Mouse (Mus musculus) midbrain, embryonic 14.5 days (tissue): ENCODE results near the gene Gnmt. TPM values are rescaled to one million over a fixed set of nuclear protein-coding genes. Genes with fewer than 3 reads are reported as not detected.

Experiments used
- ATAC-seq: fragments of 200-750 bp; cut with Nextera tagmentation; 2 replicates; pipeline ENCODE4 v1.8.0; 2017; ENCODE audit warnings: moderate number of reproducible peaks, moderate library complexity; ENCODE audit not compliant: low FRiP score, low TSS enrichment
- DNase-seq: peaks from one replicate; pipeline ENCODE4 v3.0.0-alpha.2; 2015
- H3K27ac ChIP-seq: fragments of 300-500 bp; sonication (generic); replicated peaks from 2 replicates; pipeline ENCODE4 v1.5.1; 2014; ENCODE audit warnings: mild to moderate bottlenecking, low read depth, low read length, moderate library complexity
- H3K27me3 ChIP-seq: fragments of 300-500 bp; sonication (generic); 2 replicates; pipeline ENCODE4 v1.6.1; 2014; ENCODE audit warnings: low read length, control low read depth, mixed read lengths; ENCODE audit not compliant: control insufficient read depth, insufficient read depth
- H3K36me3 ChIP-seq: fragments of 300-500 bp; sonication (generic); 2 replicates; pipeline ENCODE4 v1.6.1; 2014; ENCODE audit warnings: low read length, control low read depth; ENCODE audit not compliant: control insufficient read depth, insufficient read depth
- H3K4me1 ChIP-seq: fragments of 300-500 bp; sonication (generic); 2 replicates; pipeline ENCODE4 v1.6.1; 2014; ENCODE audit warnings: mild to moderate bottlenecking, antibody characterized with exemption, low read length, control low read depth; ENCODE audit not compliant: control insufficient read depth, insufficient read depth
- H3K4me2 ChIP-seq: fragments of 300-500 bp; sonication (generic); 2 replicates; pipeline ENCODE4 v1.6.1; 2014; ENCODE audit warnings: mild to moderate bottlenecking, low read length, moderate library complexity
- H3K4me3 ChIP-seq: fragments of 300-500 bp; sonication (generic); replicated peaks from 2 replicates; pipeline ENCODE4 v1.5.1; 2014; ENCODE audit warnings: low read depth, low read length
- H3K9ac ChIP-seq: fragments of 300-500 bp; sonication (generic); replicated peaks from 2 replicates; pipeline ENCODE4 v1.6.1; 2014; ENCODE audit warnings: mild to moderate bottlenecking, low read length, moderate library complexity
- H3K9me3 ChIP-seq: fragments of 300-500 bp; sonication (generic); 2 replicates; pipeline ENCODE4 v1.6.1; 2016; ENCODE audit warnings: low read length, control low read depth, mixed read lengths; ENCODE audit not compliant: control insufficient read depth
- WGBS: fragments of 180-500 bp; shearing (Covaris S2); extraction: QIAGEN DNeasy Blood & Tissue Kit; methylation state at CpG from one replicate; pipeline ENCODE4 v1.1.7; 2014; 5-methylcytosine and 5-hydroxymethylcytosine counted together
- polyA plus RNA-seq: library from polyadenylated mRNA; unstranded; fragments of >200 nt; fragmentation: Nextera tagmentation; extraction: Ambion mirVana; gene quantifications from 2 replicates; pipeline ENCODE4 v1.2.1, GENCODE M21; 2014

Gnmt gene
- polyA plus RNA-seq, 1 experiment from 2014 or later: 0.71 TPM

DNA sequence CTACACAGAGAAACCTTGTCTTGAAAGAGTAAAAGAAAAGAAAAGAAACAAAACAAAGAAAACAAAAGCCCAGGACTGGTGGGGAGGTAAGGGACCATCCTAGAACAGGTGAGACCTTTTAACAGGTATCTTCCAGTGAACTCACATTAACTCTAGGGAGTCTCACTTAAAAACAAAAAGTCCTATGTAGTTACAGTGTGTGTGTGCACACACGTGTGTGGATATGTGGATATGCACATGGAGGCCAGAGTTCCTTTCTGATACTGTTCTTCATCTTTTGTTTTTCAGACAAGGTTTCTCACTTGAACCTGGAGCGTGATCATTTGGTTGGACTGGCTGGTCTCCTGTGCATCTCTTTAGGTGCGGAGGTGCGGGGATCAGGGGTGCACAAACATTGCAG, 21.6 kb upstream of the Gnmt start:
- ATAC-seq (no peak), DNase-seq (no peak)
- Histone ChIP-seq H3K9me3 (no peaks in the 10 kb centered on the region), H3K27me3 (no peaks in the 10 kb centered on the region), H3K36me3 (peaks cover 11% of the 10 kb centered on the region; the same call in 1 of the 2 replicates), H3K4me2 (peak overlapping the region; percentile 78), H3K4me3 (no peak overlapping the region), H3K9ac (peak overlapping the region; percentile 64; the same call in 1 of the 2 replicates), H3K4me1 (peaks cover 12% of the 10 kb centered on the region), H3K27ac (no peak overlapping the region)
- 94% methylated on average over 4 of the region's 4 CpGs for WGBS

DNA sequence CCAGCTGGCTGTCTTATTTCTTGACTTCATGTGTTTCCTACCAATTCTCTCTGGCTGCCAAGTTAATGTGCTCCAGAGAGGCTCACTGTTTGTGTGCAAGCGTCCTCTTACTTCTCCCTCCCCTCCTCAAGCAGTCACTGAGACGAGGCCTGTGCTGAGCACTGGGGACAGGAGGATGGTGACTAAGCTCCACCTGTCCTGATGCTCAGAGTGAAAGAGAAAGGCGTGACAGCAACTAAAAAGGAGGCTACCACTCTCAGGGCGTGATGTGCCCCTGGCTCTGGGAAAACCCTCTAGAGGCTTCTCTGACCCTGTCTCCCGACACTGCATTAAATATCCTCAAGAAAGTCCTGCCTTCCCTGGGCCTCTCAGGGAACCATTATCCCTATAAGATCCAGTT, 20.3 kb upstream of the Gnmt start:
- Histone ChIP-seq H3K9me3 (no peaks in the 10 kb centered on the region), H3K27me3 (no peaks in the 10 kb centered on the region), H3K4me3 (no peak overlapping the region), H3K9ac (no peak overlapping the region), H3K27ac (no peak overlapping the region), H3K36me3 (peaks cover 16% of the 10 kb centered on the region; the same call in 1 of the 2 replicates), H3K4me2 (no peak overlapping the region), H3K4me1 (peaks cover 12% of the 10 kb centered on the region)
- no peak for ATAC-seq
- DNase-seq: no peak
- WGBS: 92% methylated on average over 5 of the region's 5 CpGs

DNA sequence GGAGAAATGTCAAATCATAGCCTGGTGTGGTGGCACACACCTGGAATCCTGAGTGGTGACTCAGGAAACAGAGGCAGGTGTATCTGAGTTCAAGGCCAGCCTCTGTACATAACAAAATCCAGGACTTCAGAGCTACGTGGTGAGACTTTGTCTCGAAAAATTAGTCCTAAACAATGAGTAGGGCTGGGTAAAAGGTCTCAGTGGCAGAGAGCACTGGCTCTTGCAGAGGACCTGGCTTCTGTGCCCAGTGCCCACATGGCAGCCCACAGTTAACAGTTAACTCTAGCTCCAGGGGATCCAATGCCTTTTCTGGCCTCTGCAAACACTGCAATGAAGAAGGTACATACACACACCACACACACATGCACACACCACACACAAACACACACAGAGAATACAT, 18.8 kb upstream of the Gnmt start:
- H3K9ac ChIP-seq: no peak overlapping the region
- ATAC-seq: no peak
- no peak overlapping the region for H3K4me3 ChIP-seq
- H3K36me3 ChIP-seq: peaks cover 24% of the 10 kb centered on the region
- H3K9me3 ChIP-seq: no peaks in the 10 kb centered on the region
- WGBS: 92% methylated on average over 2 of the region's 2 CpGs
- H3K27ac ChIP-seq: no peak overlapping the region
- H3K27me3 ChIP-seq: no peaks in the 10 kb centered on the region
- peaks cover 12% of the 10 kb centered on the region for H3K4me1 ChIP-seq
- no peak overlapping the region for H3K4me2 ChIP-seq
- DNase-seq: no peak

DNA sequence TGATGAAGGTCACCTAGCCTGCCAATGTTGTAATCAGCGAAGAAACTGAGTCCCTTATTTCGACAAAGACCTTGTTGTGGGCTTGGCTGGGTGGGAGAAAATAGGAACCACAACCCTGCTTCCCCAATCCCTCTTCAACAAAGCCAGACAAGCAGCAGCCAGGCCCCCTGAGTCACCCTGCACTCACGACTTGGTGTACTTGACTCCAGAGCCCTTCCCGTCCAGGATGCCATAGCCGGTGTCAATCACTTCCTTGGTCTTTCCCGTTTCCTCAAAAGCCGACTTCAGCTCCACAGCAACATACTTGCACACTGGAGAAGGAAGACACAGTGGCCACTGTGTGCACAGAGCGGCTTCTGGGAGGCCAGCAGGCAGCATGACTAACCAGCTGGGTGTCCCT, 18.3 kb upstream of the Gnmt start:
- H3K27me3 ChIP-seq: no peaks in the 10 kb centered on the region

DNA sequence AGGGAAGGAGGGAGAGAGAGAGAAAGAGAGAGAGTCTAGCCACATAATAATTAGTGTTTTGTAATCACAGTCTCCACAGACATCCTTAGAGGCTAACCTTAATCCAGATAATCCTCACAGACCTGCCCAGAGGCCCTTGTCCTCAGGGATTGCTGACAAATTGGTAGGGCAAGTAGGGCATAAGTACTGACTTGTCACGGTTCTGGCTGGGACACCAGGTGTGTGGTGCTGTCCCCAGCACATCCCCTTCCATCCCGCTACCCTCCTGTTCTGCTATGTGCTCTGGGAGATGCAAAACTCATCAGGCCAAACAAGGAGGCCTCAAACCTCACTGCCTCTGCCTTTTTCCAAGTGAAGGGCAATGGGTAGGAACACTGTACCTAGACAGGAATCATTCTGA, 16.5 kb upstream of the Gnmt start:
- 69% methylated on average over 2 of the region's 2 CpGs for WGBS
- Histone ChIP-seq H3K4me1 (no peaks in the 10 kb centered on the region; the same call in 1 of the 2 replicates), H3K36me3 (peaks cover 32% of the 10 kb centered on the region), H3K9ac (no peak overlapping the region), H3K4me3 (no peak overlapping the region), H3K4me2 (no peak overlapping the region), H3K27me3 (no peaks in the 10 kb centered on the region), H3K27ac (no peak overlapping the region), H3K9me3 (no peaks in the 10 kb centered on the region)
- ATAC-seq (no peak), DNase-seq (no peak)

More for the DNA sequence above, 18.3 kb upstream of the Gnmt start:
- no peaks in the 10 kb centered on the region for H3K9me3 ChIP-seq
- no peak overlapping the region for H3K9ac ChIP-seq
- H3K36me3 ChIP-seq: peaks cover 30% of the 10 kb centered on the region
- no peak overlapping the region for H3K4me2 ChIP-seq
- peaks cover 9% of the 10 kb centered on the region for H3K4me1 ChIP-seq
- H3K27ac ChIP-seq: no peak overlapping the region
- ATAC-seq (no peak), DNase-seq (no peak)
- H3K4me3 ChIP-seq: no peak overlapping the region
- 89% methylated on average over 8 of the region's 8 CpGs for WGBS

DNA sequence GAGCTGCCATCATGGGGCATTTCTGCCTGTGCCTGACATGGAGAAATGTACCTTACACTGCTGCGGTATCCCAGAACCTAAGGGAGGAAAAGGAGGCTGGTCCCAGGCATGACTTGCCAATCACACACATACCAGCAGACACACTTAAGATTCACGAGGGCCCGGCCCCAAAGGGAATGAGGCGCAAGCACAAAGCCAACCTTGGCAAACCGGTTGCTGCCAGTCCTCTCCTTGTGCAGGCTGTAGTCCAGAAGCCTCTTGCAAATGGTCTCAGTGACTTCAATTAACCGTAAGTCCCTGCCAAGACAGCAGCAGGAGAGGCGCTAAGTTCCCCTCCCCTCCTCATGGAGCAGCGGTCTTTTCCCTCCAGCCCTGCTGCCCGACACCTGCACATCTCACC, 14.0 kb upstream of the Gnmt start:
- 88% methylated on average over 9 of the region's 9 CpGs for WGBS
- Histone ChIP-seq H3K9me3 (no peaks in the 10 kb centered on the region), H3K9ac (no peak overlapping the region), H3K27ac (no peak overlapping the region), H3K36me3 (peaks cover 32% of the 10 kb centered on the region), H3K4me2 (no peak overlapping the region), H3K4me1 (no peaks in the 10 kb centered on the region), H3K4me3 (no peak overlapping the region), H3K27me3 (no peaks in the 10 kb centered on the region)
- no peak for ATAC-seq
- DNase-seq: no peak

DNA sequence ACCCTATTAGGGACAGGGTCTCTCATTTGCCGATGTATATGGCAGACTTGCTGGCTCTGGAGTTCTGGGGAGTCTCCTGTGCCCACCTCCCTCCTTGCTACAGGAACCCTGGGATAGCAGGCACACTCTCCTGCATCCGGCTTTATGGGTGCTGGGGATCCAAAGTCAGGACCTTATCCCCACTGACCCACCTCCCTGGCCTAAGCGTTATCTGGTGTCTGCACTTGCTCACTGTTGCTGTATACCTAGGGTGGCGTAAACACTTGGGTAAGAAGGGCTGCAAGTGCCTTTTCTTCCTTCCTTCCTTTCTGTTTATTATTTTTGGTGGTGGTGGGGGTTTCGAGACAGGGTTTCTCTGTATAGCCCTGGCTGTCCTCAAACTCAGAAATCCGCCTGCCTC, 12.3 kb upstream of the Gnmt start:
- no peak overlapping the region for H3K4me3 ChIP-seq
- H3K4me2 ChIP-seq: no peak overlapping the region
- H3K36me3 ChIP-seq: peaks cover 26% of the 10 kb centered on the region
- no peaks in the 10 kb centered on the region for H3K27me3 ChIP-seq
- no peak for DNase-seq
- 96% methylated on average over 6 of the region's 6 CpGs for WGBS
- H3K9ac ChIP-seq: no peak overlapping the region
- no peak for ATAC-seq
- H3K27ac ChIP-seq: no peak overlapping the region
- no peaks in the 10 kb centered on the region for H3K9me3 ChIP-seq
- no peaks in the 10 kb centered on the region for H3K4me1 ChIP-seq

DNA sequence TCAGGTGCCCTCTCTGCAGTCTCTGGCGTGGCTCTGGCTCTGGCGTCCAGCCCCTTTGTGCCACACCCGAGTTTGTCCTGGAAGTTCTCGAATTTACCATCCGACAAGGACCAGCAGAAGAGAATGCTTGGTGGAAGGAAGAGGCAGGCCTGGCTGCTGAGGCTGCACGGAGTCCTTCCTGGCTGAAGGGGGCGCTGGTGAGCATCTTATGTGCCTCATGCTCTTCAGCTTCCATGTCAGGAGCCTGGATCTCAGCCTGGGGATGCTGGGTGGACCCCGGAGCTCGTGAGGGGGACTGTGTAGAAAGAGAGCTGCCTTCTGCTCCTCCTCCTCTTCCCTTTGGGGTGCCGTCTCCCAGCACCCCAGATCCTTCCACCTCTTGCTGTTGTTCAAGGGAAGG, 7.2 kb upstream of the Gnmt start:
- 71% methylated on average over 10 of the region's 10 CpGs for WGBS
- H3K9me3 ChIP-seq: no peaks in the 10 kb centered on the region
- H3K27ac ChIP-seq: no peak overlapping the region
- H3K27me3 ChIP-seq: no peaks in the 10 kb centered on the region
- DNase-seq: peak; percentile 21
- ATAC-seq: no peak
- H3K4me2 ChIP-seq: no peak overlapping the region
- no peak overlapping the region for H3K4me3 ChIP-seq
- H3K9ac ChIP-seq: no peak overlapping the region
- H3K36me3 ChIP-seq: peaks cover 26% of the 10 kb centered on the region
- no peaks in the 10 kb centered on the region for H3K4me1 ChIP-seq

DNA sequence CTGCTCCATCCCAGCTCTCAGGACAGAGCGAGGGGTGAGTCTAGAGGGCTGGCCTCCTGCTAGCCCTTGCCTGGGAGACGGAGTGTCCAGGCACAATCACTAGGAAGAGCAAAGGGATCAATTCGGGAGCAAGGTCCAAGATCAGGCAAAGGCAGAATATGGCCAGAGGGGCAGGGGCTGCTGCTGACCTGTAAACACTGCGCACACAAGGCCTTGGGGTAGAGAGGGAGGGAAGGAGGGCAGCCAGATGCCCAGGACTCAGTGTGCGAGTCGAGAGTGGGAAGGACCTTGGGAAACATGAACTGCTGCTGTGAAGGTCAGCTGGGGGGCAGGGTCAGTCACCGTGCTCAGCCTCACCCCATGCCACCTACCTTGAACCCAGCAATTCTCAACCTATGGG, 6.3 kb upstream of the Gnmt start:
- Histone ChIP-seq H3K4me2 (no peak overlapping the region), H3K4me1 (no peaks in the 10 kb centered on the region), H3K9ac (no peak overlapping the region), H3K9me3 (no peaks in the 10 kb centered on the region), H3K4me3 (no peak overlapping the region), H3K36me3 (peaks cover 26% of the 10 kb centered on the region), H3K27ac (no peak overlapping the region), H3K27me3 (no peaks in the 10 kb centered on the region)
- 88% methylated on average over 7 of the region's 7 CpGs for whole genome bisulfite sequencing
- ATAC-seq (no peak), DNase-seq (no peak)
